Mouse (Mus musculus): ENCODE results near the gene Dlg4.
"Not testable (repeated sequence)": the region's sequence is repeated elsewhere in the genome, so short reads cannot be mapped to it uniquely, and the experiment has no call there.

The Dlg4 gene

GRCm38 (mm10) chr11:70053898-70054570, 37.3 kb downstream of the Dlg4 start, which contains the start of gene Asgr1:
Asgr1 (plus strand) TSS chr11:70054085.
- DNase-seq: no peak

GRCm38 (mm10) chr11:70055618-70056214, 39.0 kb downstream of the Dlg4 start:
- peak; percentile 68 for DNase-seq

- no peak for DNase-seq
These were observed 41.1 kb downstream of the Dlg4 start for GRCm38 (mm10) chr11:70057805-70058204.

- DNase-seq: no peak
These were observed 43.2 kb downstream of the Dlg4 start for GRCm38 (mm10) chr11:70059930-70060329.

- DNase-seq: no peak
These were observed 46.3 kb downstream of the Dlg4 start for GRCm38 (mm10) chr11:70063053-70063452.

- no peak for DNase-seq
These were observed 50.0 kb downstream of the Dlg4 start for GRCm38 (mm10) chr11:70066701-70067100.

GRCm38 (mm10) chr11:70068245-70068644, 51.5 kb downstream of the Dlg4 start:
- DNase-seq: no peak

GRCm38 (mm10) chr11:70070057-70070456, 53.3 kb downstream of the Dlg4 start:
- no peak for DNase-seq

GRCm38 (mm10) chr11:70070603-70071002, 53.9 kb downstream of the Dlg4 start:
- DNase-seq: not testable (repeated sequence)

- peak; percentile 63 for DNase-seq
These were observed 57.8 kb downstream of the Dlg4 start for GRCm38 (mm10) chr11:70074379-70075071.

GRCm38 (mm10) chr11:70075581-70075980, 58.8 kb downstream of the Dlg4 start:
- no peak for DNase-seq

GRCm38 (mm10) chr11:70077441-70077840, 60.7 kb downstream of the Dlg4 start:
- no peak for DNase-seq

GRCm38 (mm10) chr11:70079175-70079574, 62.4 kb downstream of the Dlg4 start:
- DNase-seq: no peak

GRCm38 (mm10) chr11:70079928-70080327, 63.2 kb downstream of the Dlg4 start:
- no peak for DNase-seq

GRCm38 (mm10) chr11:70080803-70081590, 64.3 kb downstream of the Dlg4 start:
- no peak for DNase-seq

- no peak for DNase-seq
These were observed 67.8 kb downstream of the Dlg4 start for GRCm38 (mm10) chr11:70084563-70084962.

GRCm38 (mm10) chr11:70091986-70092783, 75.4 kb downstream of the Dlg4 start, which contains the start of gene Asgr2:
Asgr2 (plus strand) TSS chr11:70092644.
- DNase-seq: no peak
